Mouse (Mus musculus): ENCODE measurements around the gene Car15.

Gene Car15

GRCm38 (mm10) chr16:17838051-17838450 lies at the start of gene Car15:
Gene Car15, minus strand, starts transcription at chr16:17838364.
- no peak for DNase-seq (ENCODE audit: low read depth)

- DNase-seq (ENCODE audit: low read depth) = no peak
Measured at GRCm38 (mm10) chr16:17884116-17884515, 46.0 kb upstream of the Car15 start.

GRCm38 (mm10) chr16:17882196-17882595 lies 44.0 kb upstream of the Car15 start:
- DNase-seq (ENCODE audit: low read depth) = no peak

GRCm38 (mm10) chr16:17879571-17879970 lies 41.4 kb upstream of the Car15 start:
- no peak for DNase-seq (ENCODE audit: low read depth)

- no peak for DNase-seq (ENCODE audit: low read depth)
Measured at GRCm38 (mm10) chr16:17876096-17876495, 37.9 kb upstream of the Car15 start.

GRCm38 (mm10) chr16:17875174-17875573 lies 37.0 kb upstream of the Car15 start:
- no peak for DNase-seq (ENCODE audit: low read depth)

GRCm38 (mm10) chr16:17872995-17873394 lies 34.8 kb upstream of the Car15 start:
- no peak for DNase-seq (ENCODE audit: low read depth)

GRCm38 (mm10) chr16:17871248-17871647 lies 33.1 kb upstream of the Car15 start:
- DNase-seq (ENCODE audit: low read depth) = no peak

- peak; percentile 7 for DNase-seq (ENCODE audit: low read depth)
Measured at GRCm38 (mm10) chr16:17865770-17866169, 27.6 kb upstream of the Car15 start.

GRCm38 (mm10) chr16:17865293-17865692 lies 27.1 kb upstream of the Car15 start:
- DNase-seq (ENCODE audit: low read depth) = peak; percentile 16

- DNase-seq (ENCODE audit: low read depth) = peak; percentile 52
Measured at GRCm38 (mm10) chr16:17858592-17858991, 20.4 kb upstream of the Car15 start.

GRCm38 (mm10) chr16:17857157-17857556 lies 19.0 kb upstream of the Car15 start:
- no peak for DNase-seq (ENCODE audit: low read depth)

GRCm38 (mm10) chr16:17853263-17853662 lies 15.1 kb upstream of the Car15 start:
- no peak for DNase-seq (ENCODE audit: low read depth)

- DNase-seq (ENCODE audit: low read depth) = no peak
Measured at GRCm38 (mm10) chr16:17851860-17852259, 13.7 kb upstream of the Car15 start.

- no peak for DNase-seq (ENCODE audit: low read depth)
Measured at GRCm38 (mm10) chr16:17851331-17851730, 13.2 kb upstream of the Car15 start.

- DNase-seq (ENCODE audit: low read depth) = no peak
Measured at GRCm38 (mm10) chr16:17849486-17849885, 11.3 kb upstream of the Car15 start.

- DNase-seq (ENCODE audit: low read depth) = peak; percentile 72
Measured at GRCm38 (mm10) chr16:17848928-17849327, 10.8 kb upstream of the Car15 start.

- no peak for DNase-seq (ENCODE audit: low read depth)
Measured at GRCm38 (mm10) chr16:17848431-17848830, 10.3 kb upstream of the Car15 start.

- no peak for DNase-seq (ENCODE audit: low read depth)
Measured at GRCm38 (mm10) chr16:17843701-17844365, 5.7 kb upstream of the Car15 start.

GRCm38 (mm10) chr16:17842437-17842836 lies 4.3 kb upstream of the Car15 start:
- DNase-seq (ENCODE audit: low read depth) = no peak

GRCm38 (mm10) chr16:17839976-17840375 lies 1.8 kb upstream of the Car15 start:
- DNase-seq (ENCODE audit: low read depth) = no peak

- DNase-seq (ENCODE audit: low read depth) = no peak
Measured at GRCm38 (mm10) chr16:17835481-17835880, 2.7 kb downstream of the Car15 start.

GRCm38 (mm10) chr16:17834543-17834942 lies 3.6 kb downstream of the Car15 start:
- DNase-seq (ENCODE audit: low read depth) = no peak

GRCm38 (mm10) chr16:17833681-17834399 lies 4.3 kb downstream of the Car15 start:
- DNase-seq (ENCODE audit: low read depth) = no peak
